Comparison of ENCODE assay signal across 20 mouse cellular contexts in the genomic region with DNA sequence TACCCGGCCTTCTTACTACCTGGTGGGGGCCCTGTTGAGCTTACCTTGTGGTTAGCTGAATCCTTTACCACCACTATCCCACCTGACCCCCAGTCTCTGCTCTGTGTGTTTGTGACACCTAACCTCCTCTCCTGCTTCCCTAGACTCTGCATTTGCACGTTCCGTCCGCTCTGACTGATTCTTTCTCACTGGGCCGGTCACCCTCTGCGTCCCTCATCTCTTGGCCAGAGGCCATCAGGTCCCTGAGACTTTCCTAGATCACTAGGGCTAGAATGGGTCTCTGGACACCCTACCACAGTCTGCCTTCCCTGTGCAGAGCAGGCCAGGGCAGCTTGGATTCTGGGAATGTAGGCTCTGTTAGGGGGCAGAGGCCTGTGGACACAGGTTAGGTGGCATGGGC. TPM values are rescaled to one million over a fixed set of nuclear protein-coding genes. Genes with fewer than 3 reads are reported as not detected.
DNase-seq lines count a peak whose midpoint lies in the region; ATAC-seq lines count a peak whose summit lies in the region.
"Had no signal": no experiment of that assay in that cellular context is flagged by ENCODE, and none has a peak within 500 bp of the region (broad histone marks: within the 10 kb centered on the region; RNA-seq: fewer than 3 reads in every experiment).

No protein-coding gene starts in this region.

- no peak for ATAC-seq in hindbrain, embryonic 11.5 days (ENCODE audit: low FRiP score)
- ATAC-seq in liver, embryonic 11.5 days (replicated peaks; ENCODE audit: low FRiP score), result no peak
- ATAC-seq in embryonic facial prominence, embryonic 13.5 days (ENCODE audit: insufficient number of reproducible peaks, insufficient read depth, low FRiP score, low TSS enrichment, low read depth), result no peak
- ATAC-seq in limb, embryonic 13.5 days (ENCODE audit: low FRiP score, low read depth), result no peak
- ATAC-seq: forebrain, embryonic 16.5 days; hindbrain, postnatal 0 days had no signal

- no peak overlapping the region for H3K4me2 ChIP-seq in hindbrain, embryonic 11.5 days (replicated peaks; ENCODE audit: low read depth, low read length)
- no peak overlapping the region for H3K4me2 ChIP-seq in liver, embryonic 11.5 days
- no peak overlapping the region for H3K4me2 ChIP-seq in embryonic facial prominence, embryonic 13.5 days
- no peak overlapping the region; the same call in 1 of the 2 replicates for H3K4me2 ChIP-seq in limb, embryonic 13.5 days (replicated peaks)
- H3K4me2 ChIP-seq: forebrain, embryonic 12.5 days; heart, embryonic 13.5 days; hindbrain, embryonic 13.5 days had no signal

- peaks cover 2% of the 10 kb centered on the region; the same call in 1 of the 2 replicates for H3K27me3 ChIP-seq in hindbrain, embryonic 10.5 days (ENCODE audit: insufficient read depth, poor library complexity, severe bottlenecking)
- H3K27me3 ChIP-seq in hindbrain, embryonic 11.5 days (ENCODE audit: control insufficient read depth, insufficient read depth, low read length), result no peaks in the 10 kb centered on the region
- no peaks in the 10 kb centered on the region for H3K27me3 ChIP-seq in liver, embryonic 11.5 days (replicated peaks; ENCODE audit: control insufficient read depth, insufficient read depth, low read length)
- H3K27me3 ChIP-seq in embryonic facial prominence, embryonic 13.5 days, result no peaks in the 10 kb centered on the region
- no peaks in the 10 kb centered on the region for H3K27me3 ChIP-seq in limb, embryonic 13.5 days
- H3K27me3 ChIP-seq: forebrain, embryonic 12.5 days; heart, embryonic 13.5 days had no signal

- peaks cover 4% of the 10 kb centered on the region; the same call in 1 of the 2 replicates for H3K9me3 ChIP-seq in hindbrain, embryonic 10.5 days
- H3K9me3 ChIP-seq in hindbrain, embryonic 11.5 days (ENCODE audit: control insufficient read depth, low read length), result no peaks in the 10 kb centered on the region
- no peaks in the 10 kb centered on the region; the same call in 1 of the 2 replicates for H3K9me3 ChIP-seq in liver, embryonic 11.5 days (ENCODE audit: control insufficient read depth, low read length)
- H3K9me3 ChIP-seq in embryonic facial prominence, embryonic 13.5 days, result no peaks in the 10 kb centered on the region
- no peaks in the 10 kb centered on the region; the same call in 1 of the 2 replicates for H3K9me3 ChIP-seq in limb, embryonic 13.5 days
- H3K9me3 ChIP-seq: forebrain, embryonic 12.5 days; hindbrain, embryonic 13.5 days had no signal

- DNase-seq in hindbrain, embryonic 10.5 days (ENCODE audit: low spot score), result no peak
- no peak for DNase-seq in hindbrain, embryonic 11.5 days (ENCODE audit: low spot score)
- no peak for DNase-seq in liver, embryonic 11.5 days (ENCODE audit: low spot score)
- DNase-seq in liver, result no peak
- DNase-seq in right cerebral cortex, postnatal 14 days, result no peak
- DNase-seq in frontal cortex, postnatal 10 days (ENCODE audit: low spot score in 2 of 2), result no peak
- DNase-seq: adrenal gland, postnatal 14 days; cerebellum, adult 11-12 months; cerebellum, adult 9-10 months; cerebellum, postnatal 36 days; gastrocnemius, postnatal 14 days; heart, postnatal 36 days had no signal

- H3K36me3 ChIP-seq in hindbrain, embryonic 10.5 days, result peaks cover 36% of the 10 kb centered on the region
- no peaks in the 10 kb centered on the region for H3K36me3 ChIP-seq in hindbrain, embryonic 11.5 days (ENCODE audit: control insufficient read depth, insufficient read depth, low read length)
- H3K36me3 ChIP-seq in liver, embryonic 11.5 days (ENCODE audit: control insufficient read depth, insufficient read depth, low read length), result peaks cover 12% of the 10 kb centered on the region; the same call in 1 of the 2 replicates
- H3K36me3 ChIP-seq in embryonic facial prominence, embryonic 13.5 days, result peaks cover 31% of the 10 kb centered on the region
- peaks cover 29% of the 10 kb centered on the region for H3K36me3 ChIP-seq in limb, embryonic 13.5 days

- peak overlapping the region; percentile 35 for H3K27ac ChIP-seq in hindbrain, embryonic 10.5 days
- no peak overlapping the region for H3K27ac ChIP-seq in hindbrain, embryonic 11.5 days (ENCODE audit: low read depth, low read length)
- 0 out of 2 replicates have a peak overlapping the region, but pooled peaks have one; percentile 13 for H3K27ac ChIP-seq in liver, embryonic 11.5 days (ENCODE audit: low read depth, low read length)
- H3K27ac ChIP-seq in embryonic facial prominence, embryonic 13.5 days, result peak overlapping the region; percentile 75
- H3K27ac ChIP-seq in limb, embryonic 13.5 days, result peak overlapping the region; percentile 39
- H3K27ac ChIP-seq: forebrain, embryonic 12.5 days; heart, embryonic 13.5 days; hindbrain, embryonic 13.5 days; hindbrain, postnatal 0 days had no signal

- no peak overlapping the region for H3K4me3 ChIP-seq in hindbrain, embryonic 10.5 days
- H3K4me3 ChIP-seq in hindbrain, embryonic 11.5 days (ENCODE audit: low read depth, low read length), result no peak overlapping the region
- H3K4me3 ChIP-seq in liver, embryonic 11.5 days (ENCODE audit: low read depth, low read length), result no peak overlapping the region
- no peak overlapping the region for H3K4me3 ChIP-seq in embryonic facial prominence, embryonic 13.5 days
- no peak overlapping the region for H3K4me3 ChIP-seq in limb, embryonic 13.5 days
- H3K4me3 ChIP-seq: forebrain, embryonic 12.5 days; heart, embryonic 13.5 days; hindbrain, embryonic 13.5 days had no signal

- H3K9ac ChIP-seq in hindbrain, embryonic 11.5 days (ENCODE audit: low read depth, low read length), result no peak overlapping the region
- H3K9ac ChIP-seq in liver, embryonic 11.5 days (ENCODE audit: low read depth, low read length), result no peak overlapping the region
- peak overlapping the region; percentile 55 for H3K9ac ChIP-seq in embryonic facial prominence, embryonic 13.5 days
- H3K9ac ChIP-seq in limb, embryonic 13.5 days, result peak overlapping the region; percentile 26; the same call in 1 of the 2 replicates
- H3K9ac ChIP-seq: forebrain, embryonic 12.5 days; heart, embryonic 13.5 days had no signal

- peaks cover 24% of the 10 kb centered on the region for H3K4me1 ChIP-seq in hindbrain, embryonic 10.5 days (replicated peaks)
- peaks cover 12% of the 10 kb centered on the region for H3K4me1 ChIP-seq in hindbrain, embryonic 11.5 days (replicated peaks; ENCODE audit: control insufficient read depth, insufficient read depth, low read length)
- H3K4me1 ChIP-seq in liver, embryonic 11.5 days (replicated peaks; ENCODE audit: control insufficient read depth, insufficient read depth, low read length), result peaks cover 24% of the 10 kb centered on the region
- H3K4me1 ChIP-seq in embryonic facial prominence, embryonic 13.5 days, result peaks cover 41% of the 10 kb centered on the region
- peaks cover 32% of the 10 kb centered on the region for H3K4me1 ChIP-seq in limb, embryonic 13.5 days

- WGBS in hindbrain, embryonic 10.5 days, result 91% methylated on average over 6 of the region's 6 CpGs
- 86% methylated on average over 6 of the region's 6 CpGs for WGBS in hindbrain, embryonic 11.5 days
- 90% methylated on average over 6 of the region's 6 CpGs for WGBS in liver, embryonic 11.5 days
- WGBS in embryonic facial prominence, embryonic 13.5 days, result 89% methylated on average over 6 of the region's 6 CpGs
- 87% methylated on average over 6 of the region's 6 CpGs for WGBS in limb, embryonic 13.5 days

RNA-seq across cellular contexts. Expression of a gene that starts 7.1 kb away (rescaled TPM):
- polyA plus RNA-seq in hindbrain, embryonic 10.5 days (2016; fragmentation: Nextera tagmentation; extraction: Ambion mirVana), result 16.7 and 29.7 TPM in 2 replicates
- polyA plus RNA-seq in hindbrain, embryonic 11.5 days (2014; fragmentation: Nextera tagmentation; extraction: Ambion mirVana), result 28.3 and 40.5 TPM in 2 replicates
- polyA plus RNA-seq in liver, embryonic 11.5 days (2014; fragmentation: Nextera tagmentation; extraction: Ambion mirVana), result 91.8 and 99.6 TPM in 2 replicates
- 199 and 213 TPM in 2 replicates for polyA plus RNA-seq in embryonic facial prominence, embryonic 13.5 days (2015; fragmentation: Nextera tagmentation; extraction: Ambion mirVana)
- polyA plus RNA-seq in limb, embryonic 13.5 days (2015; fragmentation: Nextera tagmentation; extraction: Ambion mirVana), result 181 and 186 TPM in 2 replicates

RNA-seq across cellular contexts. Expression of a gene that starts 9.8 kb away (rescaled TPM):
- polyA plus RNA-seq in hindbrain, embryonic 10.5 days (2016; fragmentation: Nextera tagmentation; extraction: Ambion mirVana), result 6.5 and 7.7 TPM in 2 replicates
- polyA plus RNA-seq in hindbrain, embryonic 11.5 days (2014; fragmentation: Nextera tagmentation; extraction: Ambion mirVana), result 3.3 and 5.3 TPM in 2 replicates
- 2.4 and 4.3 TPM in 2 replicates for polyA plus RNA-seq in liver, embryonic 11.5 days (2014; fragmentation: Nextera tagmentation; extraction: Ambion mirVana)
- 2.4 and 3.2 TPM in 2 replicates for polyA plus RNA-seq in embryonic facial prominence, embryonic 13.5 days (2015; fragmentation: Nextera tagmentation; extraction: Ambion mirVana)
- 4.1 and 4.8 TPM in 2 replicates for polyA plus RNA-seq in limb, embryonic 13.5 days (2015; fragmentation: Nextera tagmentation; extraction: Ambion mirVana)

RNA-seq across cellular contexts. Expression of a gene that starts 17.3 kb away (rescaled TPM):
- polyA plus RNA-seq in hindbrain, embryonic 10.5 days (2016; fragmentation: Nextera tagmentation; extraction: Ambion mirVana), result 4.5 and 4.8 TPM in 2 replicates
- polyA plus RNA-seq in hindbrain, embryonic 11.5 days (2014; fragmentation: Nextera tagmentation; extraction: Ambion mirVana), result 3.1 and 4.6 TPM in 2 replicates
- polyA plus RNA-seq in liver, embryonic 11.5 days (2014; fragmentation: Nextera tagmentation; extraction: Ambion mirVana), result 4.0 and 5.8 TPM in 2 replicates
- polyA plus RNA-seq in embryonic facial prominence, embryonic 13.5 days (2015; fragmentation: Nextera tagmentation; extraction: Ambion mirVana), result 7.1 and 7.2 TPM in 2 replicates
- polyA plus RNA-seq in limb, embryonic 13.5 days (2015; fragmentation: Nextera tagmentation; extraction: Ambion mirVana), result 4.9 and 5.2 TPM in 2 replicates

RNA-seq across cellular contexts. Expression of a gene that starts 17.6 kb away (rescaled TPM):
- polyA plus RNA-seq in hindbrain, embryonic 10.5 days (2016; fragmentation: Nextera tagmentation; extraction: Ambion mirVana), result 1.1 and 1.3 TPM in 2 replicates
- polyA plus RNA-seq in hindbrain, embryonic 11.5 days (2014; fragmentation: Nextera tagmentation; extraction: Ambion mirVana), result 0.63 and 0.99 TPM in 2 replicates
- 1.0 and 1.3 TPM in 2 replicates for polyA plus RNA-seq in liver, embryonic 11.5 days (2014; fragmentation: Nextera tagmentation; extraction: Ambion mirVana)
- 0.41 TPM in 1 of 2 replicates, not detected in the other for polyA plus RNA-seq in embryonic facial prominence, embryonic 13.5 days (2015; fragmentation: Nextera tagmentation; extraction: Ambion mirVana)
- polyA plus RNA-seq in limb, embryonic 13.5 days (2015; fragmentation: Nextera tagmentation; extraction: Ambion mirVana), result 0.43 and 0.46 TPM in 2 replicates
- polyA plus RNA-seq: forebrain, embryonic 16.5 days; frontal cortex, adult 2 months had no signal

RNA-seq across cellular contexts. Expression of a gene that starts 35.9 kb away (rescaled TPM):
- polyA plus RNA-seq in hindbrain, embryonic 10.5 days (2016; fragmentation: Nextera tagmentation; extraction: Ambion mirVana), result 0.19 and 0.33 TPM in 2 replicates
- polyA plus RNA-seq in hindbrain, embryonic 11.5 days (2014; fragmentation: Nextera tagmentation; extraction: Ambion mirVana), result 0.39 and 0.42 TPM in 2 replicates
- 0.13 and 0.23 TPM in 2 replicates for polyA plus RNA-seq in liver, embryonic 11.5 days (2014; fragmentation: Nextera tagmentation; extraction: Ambion mirVana)
- polyA plus RNA-seq in embryonic facial prominence, embryonic 13.5 days (2015; fragmentation: Nextera tagmentation; extraction: Ambion mirVana), result 0.56 and 0.72 TPM in 2 replicates
- polyA plus RNA-seq in limb, embryonic 13.5 days (2015; fragmentation: Nextera tagmentation; extraction: Ambion mirVana), result 0.43 and 0.59 TPM in 2 replicates

Comparison
In these comparisons a context has a peak if more than half of its experiments do, and no peak if none do; other contexts are left out.
1. H3K9ac ChIP-seq: peak in embryonic facial prominence, embryonic 13.5 days (single experiment) and limb, embryonic 13.5 days (single experiment); none in hindbrain, embryonic 11.5 days (single experiment) and liver, embryonic 11.5 days (single experiment).